Mouse (Mus musculus): ENCODE data around the gene Ftl1. TPM values are rescaled to one million over a fixed set of nuclear protein-coding genes. Genes with fewer than 3 reads are reported as not detected.

Ftl1 gene
- polyA plus RNA-seq, 1 experiment from 2014 or later = 5,518 TPM

GRCm38 (mm10) chr7:45413113-45413863 lies 46.4 kb downstream of the Ftl1 start, which contains the start of gene Ntf5:
Ntf5 (plus strand) TSS chr7:45413695.
- no peaks in the 10 kb centered on the region for H3K36me3 ChIP-seq (replicated peaks; ENCODE audit: insufficient read depth, low read length)
- DNase-seq (no peak), ATAC-seq (peak; percentile 38; the same call in 1 of the 2 replicates)
- peaks cover 96% of the 10 kb centered on the region for H3K27me3 ChIP-seq (ENCODE audit: insufficient read depth, low read length)
- no peaks in the 10 kb centered on the region for H3K9me3 ChIP-seq (ENCODE audit: low read length)
- H3K4me2 ChIP-seq (ENCODE audit: low read depth, low read length) = peak within 1 kb of the TSS; percentile 72
- H3K4me3 ChIP-seq (ENCODE audit: low read depth, low read length) = peak within 1 kb of the TSS; percentile 48
- H3K4me1 ChIP-seq (ENCODE audit: insufficient read depth) = peaks cover 16% of the 10 kb centered on the region
- TF ChIP-seq CTCF (IDR thresholded peaks at IDR 0.05; ENCODE audit: low read depth) (no peak), EP300 (IDR thresholded peaks at IDR 0.05; ENCODE audit: low read depth) (no peak)
- no peak within 1 kb of the TSS for H3K27ac ChIP-seq (ENCODE audit: low read depth)
- peak within 1 kb of the TSS; percentile 34 for H3K9ac ChIP-seq (replicated peaks)
- 3% methylated on average over 32 of the region's 45 CpGs for WGBS (ENCODE audit: insufficient replicate concordance)

- Histone ChIP-seq H3K9ac (replicated peaks) (no peak overlapping the region), H3K27ac (ENCODE audit: low read depth) (no peak overlapping the region), H3K4me2 (ENCODE audit: low read depth, low read length) (no peak overlapping the region), H3K36me3 (replicated peaks; ENCODE audit: insufficient read depth, low read length) (no peaks in the 10 kb centered on the region), H3K27me3 (ENCODE audit: insufficient read depth, low read length) (peaks cover 97% of the 10 kb centered on the region), H3K4me3 (ENCODE audit: low read depth, low read length) (no peak overlapping the region), H3K9me3 (ENCODE audit: low read length) (no peaks in the 10 kb centered on the region), H3K4me1 (ENCODE audit: insufficient read depth) (peaks cover 16% of the 10 kb centered on the region)
- ATAC-seq (no peak), DNase-seq (no peak)
- TF ChIP-seq EP300 (IDR thresholded peaks at IDR 0.05; ENCODE audit: low read depth) (no peak), CTCF (IDR thresholded peaks at IDR 0.05; ENCODE audit: low read depth) (no peak)
- 56% methylated on average over 2 of the region's 2 CpGs for WGBS (ENCODE audit: insufficient replicate concordance)
Observed at GRCm38 (mm10) chr7:45412421-45412820, 47.3 kb downstream of the Ftl1 start.

GRCm38 (mm10) chr7:45409497-45410163 lies 50.1 kb downstream of the Ftl1 start:
- no peak overlapping the region for H3K27ac ChIP-seq (ENCODE audit: low read depth)
- ATAC-seq (no peak), DNase-seq (no peak)
- no peak overlapping the region for H3K4me2 ChIP-seq (ENCODE audit: low read depth, low read length)
- H3K4me3 ChIP-seq (ENCODE audit: low read depth, low read length) = no peak overlapping the region
- peaks cover 18% of the 10 kb centered on the region for H3K4me1 ChIP-seq (ENCODE audit: insufficient read depth)
- H3K9ac ChIP-seq (replicated peaks) = no peak overlapping the region
- no peaks in the 10 kb centered on the region for H3K36me3 ChIP-seq (replicated peaks; ENCODE audit: insufficient read depth, low read length)
- 74% methylated on average over 8 of the region's 8 CpGs for WGBS (ENCODE audit: insufficient replicate concordance)
- TF ChIP-seq CTCF (IDR thresholded peaks at IDR 0.05; ENCODE audit: low read depth) = no peak
- no peak for TF ChIP-seq EP300 (IDR thresholded peaks at IDR 0.05; ENCODE audit: low read depth)
- peaks cover 93% of the 10 kb centered on the region for H3K27me3 ChIP-seq (ENCODE audit: insufficient read depth, low read length)
- no peaks in the 10 kb centered on the region for H3K9me3 ChIP-seq (ENCODE audit: low read length)

- no peak overlapping the region for H3K4me2 ChIP-seq (ENCODE audit: low read depth, low read length)
- TF ChIP-seq CTCF (IDR thresholded peaks at IDR 0.05; ENCODE audit: low read depth) (no peak), EP300 (IDR thresholded peaks at IDR 0.05; ENCODE audit: low read depth) (no peak)
Observed at GRCm38 (mm10) chr7:45408949-45409348, 50.7 kb downstream of the Ftl1 start.

GRCm38 (mm10) chr7:45408351-45408750 lies 51.3 kb downstream of the Ftl1 start:
- H3K27me3 ChIP-seq (ENCODE audit: insufficient read depth, low read length) = peaks cover 80% of the 10 kb centered on the region

More at GRCm38 (mm10) chr7:45408949-45409348, 50.7 kb downstream of the Ftl1 start:
- H3K9me3 ChIP-seq (ENCODE audit: low read length) = no peaks in the 10 kb centered on the region
- WGBS (ENCODE audit: insufficient replicate concordance) = 78% methylated on average over 17 of the region's 17 CpGs
- no peak overlapping the region for H3K9ac ChIP-seq (replicated peaks)
- peaks cover 17% of the 10 kb centered on the region for H3K4me1 ChIP-seq (ENCODE audit: insufficient read depth)
- no peak overlapping the region for H3K27ac ChIP-seq (ENCODE audit: low read depth)
- no peak for ATAC-seq
- H3K4me3 ChIP-seq (ENCODE audit: low read depth, low read length) = no peak overlapping the region
- no peak for DNase-seq
- peaks cover 86% of the 10 kb centered on the region for H3K27me3 ChIP-seq (ENCODE audit: insufficient read depth, low read length)
- H3K36me3 ChIP-seq (replicated peaks; ENCODE audit: insufficient read depth, low read length) = no peaks in the 10 kb centered on the region

More at GRCm38 (mm10) chr7:45408351-45408750, 51.3 kb downstream of the Ftl1 start:
- peaks cover 11% of the 10 kb centered on the region for H3K4me1 ChIP-seq (ENCODE audit: insufficient read depth)
- DNase-seq = no peak
- no peaks in the 10 kb centered on the region for H3K36me3 ChIP-seq (replicated peaks; ENCODE audit: insufficient read depth, low read length)
- ATAC-seq = no peak
- no peak overlapping the region for H3K4me2 ChIP-seq (ENCODE audit: low read depth, low read length)
- no peak overlapping the region for H3K4me3 ChIP-seq (ENCODE audit: low read depth, low read length)
- TF ChIP-seq CTCF (IDR thresholded peaks at IDR 0.05; ENCODE audit: low read depth) (no peak), EP300 (IDR thresholded peaks at IDR 0.05; ENCODE audit: low read depth) (no peak)
- H3K9me3 ChIP-seq (ENCODE audit: low read length) = no peaks in the 10 kb centered on the region
- WGBS (ENCODE audit: insufficient replicate concordance) = 64% methylated on average over 7 of the region's 7 CpGs
- H3K9ac ChIP-seq (replicated peaks) = no peak overlapping the region
- H3K27ac ChIP-seq (ENCODE audit: low read depth) = no peak overlapping the region

Small RNA genes within 50 kb of the gene (microRNA-seq; reads per million reads assigned to microRNA genes)
- not detected for gene Gm22133

Other genes starting within 250 kb of the Ftl1 start
- gene Dkkl1, start 247.7 kb downstream of the Ftl1 start, polyA plus RNA-seq (2015; fragmentation: Nextera tagmentation; extraction: Ambion mirVana) = 0.95 and 1.5 TPM in 2 replicates
- gene Tead2, start 244.1 kb downstream of the Ftl1 start, polyA plus RNA-seq (2015; fragmentation: Nextera tagmentation; extraction: Ambion mirVana) = 15.5 and 20.2 TPM in 2 replicates
- gene Cd37, start 220.8 kb downstream of the Ftl1 start, polyA plus RNA-seq (2015; fragmentation: Nextera tagmentation; extraction: Ambion mirVana) = 29.8 and 31.8 TPM in 2 replicates
- 0.46 and 0.49 TPM in 2 replicates for gene Slc6a16, start 218.8 kb downstream of the Ftl1 start, polyA plus RNA-seq (2015; fragmentation: Nextera tagmentation; extraction: Ambion mirVana)
- 0.32 and 0.43 TPM in 2 replicates for gene Slc6a21, start 182.4 kb downstream of the Ftl1 start, polyA plus RNA-seq (2015; fragmentation: Nextera tagmentation; extraction: Ambion mirVana)
- gene Trpm4, start 126.1 kb downstream of the Ftl1 start, polyA plus RNA-seq (2015; fragmentation: Nextera tagmentation; extraction: Ambion mirVana) = 6.9 and 7.0 TPM in 2 replicates
- gene Hrc, start 124.6 kb downstream of the Ftl1 start, polyA plus RNA-seq (2015; fragmentation: Nextera tagmentation; extraction: Ambion mirVana) = 0.05 and 0.31 TPM in 2 replicates
- gene Ppfia3, start 92.9 kb downstream of the Ftl1 start, polyA plus RNA-seq (2015; fragmentation: Nextera tagmentation; extraction: Ambion mirVana) = not detected in 2 replicates
- not detected in 2 replicates for gene Lin7b, start 89.3 kb downstream of the Ftl1 start, polyA plus RNA-seq (2015; fragmentation: Nextera tagmentation; extraction: Ambion mirVana)
- 53.7 and 57.2 TPM in 2 replicates for gene Snrnp70, start 64.1 kb downstream of the Ftl1 start, polyA plus RNA-seq (2015; fragmentation: Nextera tagmentation; extraction: Ambion mirVana)
- gene Kcna7, start 54.2 kb downstream of the Ftl1 start, polyA plus RNA-seq (2015; fragmentation: Nextera tagmentation; extraction: Ambion mirVana) = 0.05 TPM in 1 of 2 replicates, not detected in the other
- gene Ntf5, start 46.2 kb downstream of the Ftl1 start, polyA plus RNA-seq (2015; fragmentation: Nextera tagmentation; extraction: Ambion mirVana) = 0.05 and 0.15 TPM in 2 replicates
- gene Lhb, start 39.1 kb downstream of the Ftl1 start, polyA plus RNA-seq (2015; fragmentation: Nextera tagmentation; extraction: Ambion mirVana) = not detected in 2 replicates
- 3.3 TPM in 2 replicates for gene Gys1, start 25.0 kb downstream of the Ftl1 start, polyA plus RNA-seq (2015; fragmentation: Nextera tagmentation; extraction: Ambion mirVana)
- 30.1 and 36.5 TPM in 2 replicates for gene Ruvbl2, start 21.8 kb downstream of the Ftl1 start, polyA plus RNA-seq (2015; fragmentation: Nextera tagmentation; extraction: Ambion mirVana)
- 59.6 and 60.8 TPM in 2 replicates for gene Bax, start 7.0 kb upstream of the Ftl1 start, polyA plus RNA-seq (2015; fragmentation: Nextera tagmentation; extraction: Ambion mirVana)
- gene Tulp2, start 22.0 kb upstream of the Ftl1 start, polyA plus RNA-seq (2015; fragmentation: Nextera tagmentation; extraction: Ambion mirVana) = 0.22 and 0.30 TPM in 2 replicates
- 0.15 and 0.33 TPM in 2 replicates for gene Gm45808, start 26.9 kb upstream of the Ftl1 start, polyA plus RNA-seq (2015; fragmentation: Nextera tagmentation; extraction: Ambion mirVana)
- 8.4 and 9.5 TPM in 2 replicates for gene Dhdh, start 28.9 kb upstream of the Ftl1 start, polyA plus RNA-seq (2015; fragmentation: Nextera tagmentation; extraction: Ambion mirVana)
- gene Nucb1, start 50.5 kb upstream of the Ftl1 start, polyA plus RNA-seq (2015; fragmentation: Nextera tagmentation; extraction: Ambion mirVana) = 91.5 and 103 TPM in 2 replicates
- 104 and 113 TPM in 2 replicates for gene Ppp1r15a, start 66.4 kb upstream of the Ftl1 start, polyA plus RNA-seq (2015; fragmentation: Nextera tagmentation; extraction: Ambion mirVana)
- 0.51 and 0.91 TPM in 2 replicates for gene Plekha4, start 66.4 kb upstream of the Ftl1 start, polyA plus RNA-seq (2015; fragmentation: Nextera tagmentation; extraction: Ambion mirVana)
- gene Hsd17b14, start 95.0 kb upstream of the Ftl1 start, polyA plus RNA-seq (2015; fragmentation: Nextera tagmentation; extraction: Ambion mirVana) = 0.24 and 0.62 TPM in 2 replicates
- gene Bcat2, start 110.3 kb upstream of the Ftl1 start, polyA plus RNA-seq (2015; fragmentation: Nextera tagmentation; extraction: Ambion mirVana) = 32.3 and 38.9 TPM in 2 replicates
- 7.6 and 7.8 TPM in 2 replicates for gene Fgf21, start 155.6 kb upstream of the Ftl1 start, polyA plus RNA-seq (2015; fragmentation: Nextera tagmentation; extraction: Ambion mirVana)
- gene Fut1, start 157.4 kb upstream of the Ftl1 start, polyA plus RNA-seq (2015; fragmentation: Nextera tagmentation; extraction: Ambion mirVana) = 0.56 TPM in 1 of 2 replicates, not detected in the other
- gene Izumo1, start 161.9 kb upstream of the Ftl1 start, polyA plus RNA-seq (2015; fragmentation: Nextera tagmentation; extraction: Ambion mirVana) = 0.09 TPM in 1 of 2 replicates, not detected in the other
- 3.4 and 3.6 TPM in 2 replicates for gene Rasip1, start 167.6 kb upstream of the Ftl1 start, polyA plus RNA-seq (2015; fragmentation: Nextera tagmentation; extraction: Ambion mirVana)
- 0.31 and 0.54 TPM in 2 replicates for gene Mamstr, start 180.1 kb upstream of the Ftl1 start, polyA plus RNA-seq (2015; fragmentation: Nextera tagmentation; extraction: Ambion mirVana)
- not detected in 2 replicates for gene Fut2, start 206.5 kb upstream of the Ftl1 start, polyA plus RNA-seq (2015; fragmentation: Nextera tagmentation; extraction: Ambion mirVana)
- 0.07 TPM in 1 of 2 replicates, not detected in the other for gene Ntn5, start 224.1 kb upstream of the Ftl1 start, polyA plus RNA-seq (2015; fragmentation: Nextera tagmentation; extraction: Ambion mirVana)
- gene Sec1, start 234.5 kb upstream of the Ftl1 start, polyA plus RNA-seq (2015; fragmentation: Nextera tagmentation; extraction: Ambion mirVana) = 0.04 TPM in 1 of 2 replicates, not detected in the other
- gene Car11, start 240.0 kb upstream of the Ftl1 start, polyA plus RNA-seq (2015; fragmentation: Nextera tagmentation; extraction: Ambion mirVana) = 0.14 and 0.15 TPM in 2 replicates
- gene Dbp, start 245.2 kb upstream of the Ftl1 start, polyA plus RNA-seq (2015; fragmentation: Nextera tagmentation; extraction: Ambion mirVana) = 3.6 and 5.2 TPM in 2 replicates

All from liver, postnatal 0 days (tissue).